Mouse (Mus musculus) kidney, adult 18-20 months (tissue): ENCODE measurements around the gene Tkt.

Experiments used
- DNase-seq: peaks from one replicate; pipeline ENCODE4 v3.0.0; 2021

The Tkt gene

DNA sequence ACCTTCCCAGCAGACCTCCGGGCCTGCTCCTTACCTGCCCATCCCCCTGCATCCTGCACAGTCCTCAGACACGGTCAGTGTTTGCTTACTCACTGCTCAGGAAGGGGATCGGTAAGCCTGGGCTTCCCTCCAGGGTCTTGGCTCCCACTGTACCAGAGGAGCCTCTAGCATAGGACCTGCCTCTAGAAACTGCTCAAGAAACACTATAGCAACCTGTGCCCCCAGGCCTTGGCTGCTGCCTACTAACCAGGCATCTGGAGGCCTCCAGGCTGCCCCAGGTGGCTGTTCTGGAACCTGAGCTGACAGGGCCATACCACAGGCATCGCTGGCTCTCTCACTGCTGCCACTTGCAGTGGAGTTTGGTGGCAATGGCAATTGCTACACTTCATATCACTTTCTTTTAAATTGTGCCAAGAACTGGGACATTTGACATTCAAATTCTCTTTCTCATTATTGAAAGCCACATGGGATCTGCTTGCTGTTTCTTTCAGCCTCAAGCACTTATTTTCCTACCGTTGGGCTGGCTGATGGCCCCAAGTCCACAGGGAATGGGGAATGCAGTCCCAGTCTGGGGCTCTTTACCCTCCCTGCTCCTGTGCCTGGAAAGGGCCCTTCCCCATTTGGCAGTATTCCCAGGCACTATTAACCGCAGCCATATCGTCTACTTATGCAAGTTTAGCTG is 38.8 kb downstream of the Tkt start:
- DNase-seq = no peak

DNA sequence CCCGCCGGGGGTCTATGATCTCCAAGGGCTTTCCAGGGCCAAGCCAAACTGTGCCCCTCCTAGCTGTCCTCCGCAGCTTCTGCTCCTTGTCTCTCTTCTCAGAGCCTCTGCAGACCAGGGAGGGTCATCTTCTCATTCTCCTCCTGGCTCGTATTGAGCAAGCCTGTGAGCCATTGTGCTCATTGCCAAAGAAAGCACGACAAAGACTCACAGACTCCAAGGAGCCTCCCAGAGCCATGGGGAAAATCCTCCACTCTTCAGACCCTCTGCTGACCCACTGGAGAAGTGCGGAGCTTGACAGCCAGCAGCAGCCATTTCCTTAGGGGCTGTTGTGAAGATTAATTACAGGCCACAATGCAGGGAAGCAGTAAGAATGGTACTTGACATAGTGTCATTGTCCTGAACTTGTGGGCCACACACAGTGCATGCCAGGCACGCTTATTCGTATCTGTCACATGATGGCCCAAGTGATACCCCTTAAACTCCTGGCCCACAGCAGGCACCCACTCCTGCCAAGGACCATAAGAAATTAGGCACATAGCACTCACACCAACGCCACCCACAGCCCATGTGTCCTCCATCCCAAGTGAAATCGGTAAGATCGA is 42.0 kb downstream of the Tkt start:
- no peak for DNase-seq

DNA sequence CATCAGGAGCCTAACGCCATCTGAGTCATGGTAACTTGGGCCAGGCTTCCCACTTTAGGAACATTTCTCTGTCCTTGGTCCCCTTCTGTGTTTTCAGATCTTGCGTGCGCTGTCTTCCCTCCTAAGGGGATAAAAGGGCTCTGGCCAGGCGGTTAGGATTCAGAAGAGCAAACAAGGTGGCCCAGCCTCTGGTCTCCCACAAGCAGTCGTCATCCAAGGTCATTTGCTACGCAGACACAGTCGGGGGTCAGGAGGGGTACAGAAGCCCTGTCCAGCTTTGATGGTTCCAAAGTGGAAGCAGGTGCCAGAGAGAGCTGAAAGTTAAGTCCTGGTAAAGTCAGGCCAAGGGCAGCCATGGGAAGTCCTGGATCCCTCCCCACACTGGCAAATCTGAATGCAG is 42.8 kb downstream of the Tkt start:
- no peak for DNase-seq

DNA sequence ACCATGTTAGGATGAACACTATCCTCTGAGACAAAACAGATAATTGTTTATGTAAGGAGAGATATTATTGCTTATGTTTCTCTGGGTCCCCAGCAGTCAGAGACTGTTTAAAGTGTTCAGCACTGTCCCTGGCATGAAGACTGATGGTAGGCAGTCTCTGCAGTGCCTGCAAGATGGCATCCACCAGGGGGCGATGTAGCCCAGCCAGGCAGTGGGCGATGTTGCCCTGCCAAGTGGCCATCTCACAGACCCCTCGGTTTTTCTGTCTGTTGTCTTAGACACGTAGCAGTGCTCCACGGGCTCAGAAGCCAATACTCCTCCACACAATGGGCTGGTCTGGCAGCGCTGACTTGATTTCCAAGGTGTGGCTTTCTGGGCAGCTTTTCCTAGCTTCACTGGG is 43.3 kb downstream of the Tkt start:
- DNase-seq = peak; percentile 83

DNA sequence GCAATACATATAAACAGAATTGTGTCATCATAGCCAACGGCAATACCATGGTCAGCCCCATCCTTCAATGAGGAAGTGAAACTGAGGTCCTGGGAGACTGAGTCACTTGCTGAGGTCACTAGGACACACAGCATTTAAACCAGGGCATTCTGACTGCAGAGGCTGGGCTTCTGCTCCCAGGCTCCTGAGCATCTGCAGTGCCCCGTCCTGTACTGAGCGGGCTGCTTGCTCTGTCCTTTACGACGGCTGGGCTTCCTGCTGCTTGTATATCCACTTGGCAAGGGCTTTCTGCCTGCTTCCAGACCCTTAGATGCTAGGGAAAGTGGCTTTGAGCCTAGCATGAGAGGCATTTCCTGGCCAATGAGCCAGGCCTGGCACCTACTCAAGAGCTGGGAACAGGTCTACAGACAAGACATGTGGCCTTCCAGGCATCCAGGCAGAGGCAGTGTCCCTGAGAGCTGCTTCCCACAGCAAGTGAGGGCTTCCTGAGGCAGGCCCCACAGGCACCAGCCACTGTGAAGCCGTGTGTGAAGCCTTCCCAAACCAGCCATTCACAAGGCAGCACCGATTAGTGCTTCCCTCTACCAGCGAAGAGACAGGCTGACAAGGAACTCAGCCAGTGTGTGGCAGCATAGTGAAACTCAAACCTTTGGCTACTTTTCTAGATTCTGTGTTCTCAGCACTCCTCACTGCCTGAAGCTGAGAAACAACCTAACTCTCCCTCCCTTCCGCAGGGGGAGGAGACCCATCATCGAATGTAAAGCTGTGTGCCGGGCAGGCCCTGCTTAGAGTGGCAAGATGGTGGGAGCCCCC is 45.3 kb downstream of the Tkt start:
- peak; percentile 54 for DNase-seq

DNA sequence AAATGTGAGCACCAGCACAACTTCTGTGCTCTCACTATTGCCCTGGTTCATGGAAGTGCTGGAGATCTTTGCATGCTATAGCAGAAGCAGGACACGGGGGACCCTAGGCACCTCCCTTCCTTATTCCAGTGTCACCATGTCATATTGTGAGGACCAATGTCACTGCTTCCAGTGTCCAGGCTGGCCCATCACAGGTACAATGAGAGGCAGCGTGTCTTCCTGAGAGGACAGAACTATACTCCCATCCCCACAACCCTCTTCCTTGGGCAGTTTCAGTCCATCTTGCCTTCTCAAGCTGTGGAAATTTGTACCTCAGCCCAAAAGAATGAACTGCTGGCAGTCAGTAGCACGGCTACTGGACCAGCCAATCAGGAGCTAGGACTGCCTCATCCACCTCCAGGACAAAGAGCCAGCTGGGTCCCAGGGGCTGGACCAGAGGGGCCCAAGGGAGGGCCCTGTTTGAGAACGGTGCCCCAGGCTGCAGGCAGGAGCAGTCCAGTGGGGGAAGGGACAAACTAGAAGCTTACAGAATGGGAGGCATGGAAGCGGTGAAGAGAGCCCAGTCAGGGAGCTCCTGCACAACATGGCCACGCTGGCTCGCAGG is 46.0 kb downstream of the Tkt start:
- no peak for DNase-seq

DNA sequence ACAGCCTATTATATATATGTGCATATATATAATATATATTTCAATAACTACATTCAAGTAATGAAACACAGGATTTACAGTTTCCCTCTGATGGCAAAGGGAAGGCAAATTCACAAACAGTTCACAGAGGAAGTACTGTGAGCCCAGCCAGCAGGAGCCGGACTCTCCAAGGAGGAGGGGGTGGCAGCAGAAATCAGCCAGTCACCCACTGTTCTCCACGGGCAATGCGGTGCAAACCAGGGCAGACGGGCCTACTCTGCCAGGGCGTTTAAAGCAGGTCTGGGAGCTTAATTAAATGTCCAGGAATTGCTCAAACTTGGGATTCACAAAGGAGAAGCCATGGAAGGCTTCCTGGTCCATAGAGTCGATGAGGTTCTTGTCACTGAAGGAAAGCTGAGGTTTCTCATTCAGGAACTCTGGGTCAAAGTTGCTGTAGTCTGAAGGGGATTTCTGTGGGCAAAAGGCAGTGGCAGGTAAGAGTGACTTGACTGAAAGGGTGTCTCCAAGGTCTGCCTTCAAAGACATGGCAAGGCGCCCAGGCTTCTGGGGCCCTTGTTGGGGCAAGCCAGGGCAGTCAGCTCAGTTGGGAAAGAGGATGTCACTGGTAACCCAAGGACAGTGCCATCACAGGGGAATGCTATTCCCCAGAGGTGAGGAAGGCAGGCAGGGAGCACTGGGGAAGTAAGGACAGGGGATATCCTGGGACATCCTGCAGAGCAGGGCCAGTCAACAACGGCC is 47.6 kb downstream of the Tkt start:
- DNase-seq = no peak

DNA sequence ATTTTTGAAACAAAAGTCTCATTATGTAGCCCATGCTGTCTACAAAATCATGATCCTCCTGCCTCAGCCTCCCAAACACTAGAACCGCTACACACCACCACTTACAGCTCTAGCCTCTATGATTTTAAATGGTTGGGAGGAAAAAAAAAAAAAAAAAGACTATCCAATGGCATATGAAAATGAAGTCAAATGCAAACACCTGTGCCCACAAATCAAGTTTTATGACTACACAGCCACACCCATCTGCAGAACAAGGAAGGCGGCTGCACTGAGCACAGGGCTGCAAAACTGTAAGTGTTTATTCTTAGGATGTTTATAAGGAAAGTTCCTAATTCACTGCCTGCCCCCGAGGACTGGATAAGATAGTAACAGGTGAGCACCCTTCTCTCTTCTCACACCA is 48.2 kb downstream of the Tkt start:
- no peak for DNase-seq

DNA sequence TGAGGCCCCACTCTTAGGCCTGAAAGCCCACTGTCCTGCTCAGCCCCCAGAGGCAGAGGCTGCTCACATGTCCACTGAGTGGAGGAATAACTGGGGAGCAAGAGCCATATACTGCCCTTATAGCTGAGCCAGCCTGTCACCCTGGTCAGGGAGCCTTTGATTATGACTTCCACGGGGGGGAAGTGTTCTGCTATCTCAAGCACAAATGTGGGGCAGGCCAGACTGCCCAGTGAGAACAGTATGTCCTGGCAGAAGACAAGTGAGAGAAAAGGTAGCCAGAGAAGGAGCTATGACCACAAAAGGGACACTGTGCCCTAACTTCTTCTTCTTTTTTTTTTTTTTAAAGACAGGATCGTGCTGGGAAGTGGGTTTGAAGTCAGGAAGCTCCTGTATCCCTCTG is 49.0 kb downstream of the Tkt start:
- no peak for DNase-seq

DNA sequence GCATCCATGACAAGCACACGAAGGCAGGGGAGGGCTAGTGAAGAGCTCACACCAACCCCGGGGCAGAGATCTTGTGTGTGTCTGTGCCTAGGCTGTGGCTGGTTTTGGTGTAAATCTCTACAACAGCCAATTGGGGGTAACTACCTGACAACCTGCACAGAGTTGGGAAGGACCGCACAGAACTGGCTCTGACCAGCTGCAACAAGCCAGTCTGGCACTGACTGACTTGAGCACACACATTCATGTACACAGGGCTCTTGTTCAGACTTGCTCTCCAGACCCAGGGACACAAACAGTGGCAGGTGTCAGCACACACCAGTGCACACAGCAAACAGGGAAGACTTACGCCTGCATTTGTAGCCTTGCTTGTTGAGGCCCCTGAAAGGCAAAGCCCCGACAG is 58.7 kb downstream of the Tkt start:
- DNase-seq = no peak

DNA sequence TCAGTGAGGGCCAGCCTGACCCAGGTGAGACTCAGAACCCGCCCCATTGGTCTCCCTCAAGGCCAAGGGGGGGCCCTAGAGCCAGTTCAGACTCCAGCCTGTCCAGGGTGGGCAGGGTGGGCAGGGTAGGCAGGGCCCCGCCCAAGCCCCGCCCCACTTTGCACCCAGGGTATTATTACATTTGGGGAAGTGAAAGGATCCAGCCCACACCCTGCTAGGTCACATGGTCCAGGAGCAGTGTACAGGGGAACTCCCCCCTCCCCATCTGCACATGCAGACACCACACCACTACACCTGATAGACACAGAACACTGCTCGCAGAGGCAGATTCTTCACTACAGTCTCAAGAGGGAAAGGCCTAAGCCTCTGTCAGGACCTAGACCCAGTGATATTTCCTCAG is 59.5 kb downstream of the Tkt start:
- DNase-seq = no peak

DNA sequence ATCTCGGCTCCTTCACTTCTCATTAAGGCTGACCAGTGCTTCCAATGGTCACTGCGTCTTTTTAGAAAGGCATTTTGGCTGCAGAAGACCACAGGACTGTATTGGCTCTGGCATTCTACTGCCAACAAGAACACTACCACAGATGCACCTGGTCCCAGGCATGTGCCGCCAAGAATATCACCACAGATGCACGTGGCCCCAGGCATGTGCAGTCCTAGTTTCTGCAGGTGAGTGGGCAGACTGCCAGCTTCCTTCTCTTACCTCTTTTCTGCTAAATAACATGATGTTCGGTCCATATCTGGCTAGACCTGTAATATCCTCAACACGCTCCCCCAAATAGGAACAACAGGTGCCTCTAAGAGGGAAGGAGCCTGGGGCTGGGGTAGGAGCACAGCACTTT is 60.0 kb downstream of the Tkt start:
- DNase-seq = no peak

DNA sequence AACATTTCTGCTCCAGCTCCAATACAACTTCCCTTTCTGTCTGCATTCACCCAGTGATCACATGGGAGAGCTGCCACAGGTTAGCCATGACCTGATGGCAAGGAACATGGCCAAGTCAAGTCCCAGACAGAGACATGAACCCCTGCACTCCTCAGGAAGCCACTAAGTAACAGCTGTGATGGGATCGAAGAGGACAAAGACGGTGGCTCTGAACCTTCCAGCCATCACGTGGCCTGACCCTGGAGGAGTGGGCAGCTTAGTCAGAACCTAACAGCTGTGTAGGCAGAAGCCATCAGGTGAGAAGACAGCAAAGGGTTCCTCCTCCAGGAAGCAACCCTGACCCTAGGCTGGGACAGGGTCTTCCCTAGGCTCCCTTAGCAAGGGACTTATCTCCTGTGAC is 61.3 kb downstream of the Tkt start:
- DNase-seq = no peak

DNA sequence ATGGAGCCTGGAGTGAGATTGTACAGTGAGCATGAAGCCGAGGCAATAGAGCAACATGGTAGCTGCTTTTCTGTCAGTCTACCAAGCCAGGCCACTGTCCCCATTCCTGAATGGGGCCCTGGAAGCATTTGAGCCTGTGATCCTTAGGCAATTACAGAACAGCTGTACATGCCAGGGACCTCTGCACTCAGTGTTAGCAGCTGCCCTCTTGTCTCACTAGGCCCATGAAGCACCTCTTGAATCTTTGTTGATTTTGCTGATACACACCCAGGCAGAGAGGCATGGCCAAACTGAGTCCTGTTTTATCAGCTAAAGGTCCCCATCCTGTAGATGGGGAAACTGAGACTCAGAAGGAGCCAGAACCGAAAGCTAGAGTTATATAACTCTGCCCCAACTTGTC is 62.1 kb downstream of the Tkt start:
- DNase-seq = no peak

DNA sequence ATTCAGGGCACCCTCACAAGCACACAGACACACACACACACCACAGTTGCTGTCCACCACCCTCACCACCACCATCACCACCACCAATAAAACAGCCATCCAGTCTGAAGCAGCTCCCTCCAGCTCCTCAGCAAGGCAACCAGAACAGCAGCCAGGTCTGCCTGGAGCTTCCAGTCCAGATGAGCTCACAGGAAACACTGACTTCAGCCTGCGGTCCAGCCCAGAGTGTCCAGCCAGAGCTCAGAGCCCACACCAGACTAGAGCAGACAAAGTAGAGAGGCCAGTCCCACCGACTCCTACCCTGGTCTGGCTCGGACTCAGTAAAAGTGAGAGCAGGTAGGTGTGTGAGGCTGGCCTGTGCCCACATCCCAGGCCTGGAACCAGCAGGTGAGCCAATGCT is 62.8 kb downstream of the Tkt start:
- DNase-seq = no peak

DNA sequence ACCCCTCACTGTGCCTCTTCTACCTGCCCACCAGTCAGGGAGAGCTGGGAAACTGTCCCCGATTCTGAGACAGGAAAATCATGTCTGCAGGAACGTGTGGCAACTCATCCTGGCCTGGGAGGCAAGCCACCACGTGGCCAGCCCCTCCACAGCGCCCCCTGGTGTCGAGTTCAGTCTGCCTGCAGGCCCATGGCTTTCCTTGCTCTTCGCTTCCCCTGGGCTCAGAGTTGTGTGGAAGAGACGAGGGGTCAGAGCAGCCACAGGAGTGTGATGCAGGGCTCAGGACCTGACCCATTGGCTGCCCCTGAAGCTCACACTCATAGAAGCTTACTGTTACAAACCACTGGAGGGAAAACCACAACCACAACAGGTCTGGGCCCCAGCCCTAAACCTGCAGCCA is 64.4 kb downstream of the Tkt start:
- DNase-seq = peak; percentile 77

DNA sequence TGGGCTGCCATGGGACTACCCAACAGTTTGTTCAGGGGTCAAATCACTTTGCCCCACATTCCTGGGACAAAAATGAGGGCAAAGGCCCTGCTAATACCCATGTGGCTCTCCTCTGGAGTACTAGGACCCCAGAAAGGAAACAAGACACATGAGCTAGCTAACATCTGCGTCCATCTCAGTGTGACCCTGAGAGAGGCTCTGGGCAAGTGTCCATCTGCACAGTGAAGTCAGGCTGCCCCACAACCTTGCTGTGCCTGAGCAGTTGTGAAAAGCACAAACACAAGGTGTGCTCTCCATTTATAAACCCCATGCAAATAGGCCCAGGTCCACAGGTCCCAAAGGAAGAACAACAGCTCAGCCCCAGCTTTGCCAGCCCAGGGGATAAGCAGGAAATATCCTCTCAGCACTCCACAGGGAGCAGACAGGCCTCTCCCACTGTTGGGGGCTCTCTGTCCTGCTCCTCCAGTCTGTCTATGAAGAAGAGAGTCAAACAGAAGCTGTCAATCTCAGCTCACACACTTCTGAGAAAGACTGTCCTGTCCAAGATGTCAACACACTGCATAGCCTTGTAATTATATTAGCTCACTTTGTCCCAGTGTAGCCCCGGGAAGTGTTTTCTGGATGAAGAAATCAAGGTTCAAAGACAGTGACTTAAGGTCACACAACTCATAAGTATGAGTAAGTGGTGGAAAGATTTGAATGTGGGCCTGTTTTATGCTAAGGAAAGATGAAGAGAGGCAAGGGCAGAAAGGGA is 65.0 kb downstream of the Tkt start:
- no peak for DNase-seq

DNA sequence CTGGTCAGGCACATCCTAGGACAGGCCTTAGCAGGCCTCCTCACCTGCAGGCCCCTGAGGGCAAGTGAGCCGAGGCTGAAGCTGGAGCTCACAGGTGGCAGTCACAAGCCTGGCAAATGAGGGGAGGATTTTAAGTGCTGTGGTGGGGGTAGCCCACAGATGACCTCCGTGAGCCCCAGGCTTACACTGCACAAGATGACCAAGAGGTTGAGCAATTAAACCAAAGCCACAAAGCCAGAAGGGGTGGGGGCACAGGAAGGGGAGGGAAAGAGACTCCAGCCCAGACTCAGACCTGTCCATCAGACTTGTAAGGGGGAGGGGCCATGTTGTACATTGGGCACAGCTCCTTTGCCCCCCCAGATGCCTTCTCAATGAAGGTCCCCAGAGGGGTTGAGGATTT is 68.6 kb downstream of the Tkt start:
- DNase-seq = no peak

DNA sequence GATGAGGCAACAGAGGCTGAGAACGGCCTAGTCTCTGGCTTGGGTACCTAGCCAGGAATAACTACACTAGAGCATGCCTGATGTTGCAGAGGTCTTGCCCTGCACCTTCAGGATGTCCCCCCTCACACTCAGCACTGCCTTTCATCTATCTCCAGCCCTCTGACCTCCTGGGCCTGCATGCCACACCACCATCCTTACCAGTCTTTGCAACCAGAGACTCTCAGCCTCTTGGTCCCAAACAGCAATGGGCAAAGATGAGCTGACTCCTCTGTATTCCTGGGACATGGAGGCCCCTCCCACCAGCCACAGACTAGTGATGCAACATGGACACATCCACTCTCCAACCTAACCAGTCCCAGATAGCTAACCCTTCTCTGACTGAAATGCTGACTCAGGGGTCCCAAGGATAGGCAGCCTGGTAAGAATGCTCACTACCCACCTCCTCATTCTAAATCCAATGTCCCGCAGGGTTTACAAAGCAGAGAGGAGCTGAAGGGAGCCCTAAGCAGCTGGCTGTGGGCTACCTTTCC is 70.7 kb downstream of the Tkt start:
- no peak for DNase-seq

DNA sequence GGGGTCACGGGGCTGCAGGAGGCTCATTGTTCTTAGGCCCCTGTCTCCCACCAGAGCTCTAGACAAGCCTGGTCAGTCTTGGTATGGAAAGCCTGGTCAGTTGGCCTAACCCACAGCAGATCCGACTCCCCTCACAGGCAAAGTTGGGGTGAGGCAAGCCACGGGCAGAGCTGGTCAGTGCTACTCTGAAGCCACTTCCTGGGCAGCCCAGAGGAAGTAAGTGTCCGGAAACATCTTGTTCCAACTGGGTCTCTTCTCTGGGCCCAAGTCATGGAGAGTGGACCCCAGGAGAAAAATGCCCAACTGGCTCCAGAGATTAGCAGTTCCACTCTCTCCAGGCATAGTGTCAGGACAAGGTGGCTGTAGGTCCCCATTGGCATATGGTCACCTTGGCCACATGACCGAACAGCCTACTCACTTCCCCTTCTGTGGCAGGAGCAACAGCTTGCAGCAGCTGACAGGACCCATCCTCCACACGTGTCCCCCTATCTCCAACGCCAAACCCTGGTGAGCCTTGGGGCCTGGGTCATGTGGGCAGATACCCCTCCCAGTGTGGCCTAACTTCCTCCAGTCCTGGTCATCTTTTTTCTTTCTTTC is 71.9 kb downstream of the Tkt start:
- DNase-seq = no peak

DNA sequence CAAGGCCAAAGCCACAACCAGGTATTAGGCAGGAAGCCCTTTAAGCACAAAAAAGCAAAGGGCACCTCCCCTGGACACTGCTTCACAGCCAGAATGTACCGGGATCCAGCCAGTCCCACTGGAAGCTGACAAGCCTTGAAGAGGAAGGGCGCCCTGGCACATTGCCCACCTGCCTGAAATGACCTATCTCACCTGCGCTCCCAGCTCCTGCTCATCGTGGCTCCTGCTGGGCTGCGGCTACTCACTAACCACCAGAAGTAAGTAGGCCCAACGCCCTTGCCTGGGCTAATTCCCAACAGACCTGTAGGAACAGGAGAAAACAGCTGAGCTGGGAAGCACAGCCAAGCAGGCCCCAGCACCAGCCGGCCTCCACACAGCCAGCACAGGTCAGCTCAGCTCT is 74.0 kb downstream of the Tkt start:
- DNase-seq = peak; percentile 76

DNA sequence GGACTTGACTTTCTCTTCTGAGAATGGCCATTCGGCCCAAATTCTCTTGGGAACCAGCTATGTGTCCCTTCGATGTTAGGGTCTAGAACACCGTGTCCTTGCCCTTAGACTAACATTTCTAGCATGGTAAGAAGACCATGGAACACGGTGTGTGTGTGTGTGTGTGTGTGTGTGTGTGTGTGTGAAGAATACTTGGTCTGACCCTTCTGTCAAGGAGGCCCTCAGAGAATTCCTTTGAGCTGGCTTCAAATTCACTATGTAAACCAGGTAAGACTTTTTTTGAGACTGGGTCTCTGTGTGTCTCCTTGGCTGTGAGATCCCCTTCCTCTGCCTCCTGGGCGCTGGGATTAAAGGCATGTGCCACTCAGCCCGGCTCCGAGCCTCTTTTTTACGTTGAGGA is 74.4 kb downstream of the Tkt start:
- DNase-seq = no peak
